Mouse (Mus musculus) CH12.LX (cell line): Measurements from ENCODE around the gene Nop14.

Experiments used
- CTCF ChIP-seq, 2 experiments: IDR thresholded peaks in 1 of 2; conservative IDR thresholded peaks in 1 of 2; 2 replicates each; pipeline ENCODE4 v1.5.1; 2011 to 2012; ENCODE audit warnings: low read depth in 2 of 2, low read length in 2 of 2, improper control_type of control experiment in 1 of 2, inconsistent platforms in 1 of 2, mild to moderate bottlenecking in 1 of 2, moderate library complexity in 1 of 2
- E2F4 ChIP-seq: IDR thresholded peaks from 2 replicates; pipeline ENCODE4 v1.6.1; 2011; ENCODE audit warnings: low read depth, low read length, improper control_type of control experiment; ENCODE audit not compliant: insufficient replicate concordance
- KAT2A ChIP-seq: IDR thresholded peaks from 2 replicates; pipeline ENCODE4 v1.6.1; 2012; ENCODE audit warnings: low read length, improper control_type of control experiment, inconsistent platforms; ENCODE audit not compliant: insufficient replicate concordance
- MAZ ChIP-seq: IDR thresholded peaks from 2 replicates; pipeline ENCODE4 v1.6.1; 2012; ENCODE audit warnings: low read depth, mild to moderate bottlenecking, inconsistent platforms, low read length, improper control_type of control experiment, moderate library complexity
- POLR2A ChIP-seq: IDR thresholded peaks from 2 replicates; pipeline ENCODE4 v1.6.1; 2011; ENCODE audit warnings: low read depth, mild to moderate bottlenecking, improper control_type of control experiment, low read length
- ZC3H11A ChIP-seq: IDR thresholded peaks from 2 replicates; pipeline ENCODE4 v1.6.1; 2012; ENCODE audit warnings: low read depth, mild to moderate bottlenecking, inconsistent platforms, low read length, improper control_type of control experiment

DNA sequence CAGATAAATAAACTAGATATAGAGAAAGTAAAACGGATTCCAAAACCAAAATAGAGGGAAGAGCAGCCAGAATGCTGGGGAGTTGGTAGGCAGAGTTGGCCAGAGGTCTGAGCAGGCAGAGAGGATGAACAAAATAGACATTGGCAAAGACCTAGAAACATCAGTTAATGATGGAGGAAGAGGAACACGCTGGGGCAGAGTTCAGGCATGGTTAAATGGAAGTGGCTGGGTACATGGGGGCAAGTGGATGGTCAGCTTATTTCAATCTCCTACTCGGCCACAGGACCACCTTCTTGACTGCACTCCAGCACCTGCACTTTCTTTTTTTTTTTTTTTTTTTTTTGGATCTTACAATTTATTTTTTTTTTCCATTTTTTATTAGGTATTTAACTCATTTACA, 18.0 kb downstream of the Nop14 start:
- TF ChIP-seq MAZ: no peak
- TF ChIP-seq CTCF (conservative IDR thresholded peaks at IDR 0.05 in 1 of 2, IDR thresholded peaks at IDR 0.05 in 1 of 2; ENCODE audit: low read depth in 2 of 2, low read length in 2 of 2): no peak
- no peak for TF ChIP-seq KAT2A
- TF ChIP-seq E2F4: no peak
- TF ChIP-seq POLR2A: no peak
- no peak for TF ChIP-seq ZC3H11A
